ENCODE assay signal across 12 mouse cellular contexts in the genomic region with DNA sequence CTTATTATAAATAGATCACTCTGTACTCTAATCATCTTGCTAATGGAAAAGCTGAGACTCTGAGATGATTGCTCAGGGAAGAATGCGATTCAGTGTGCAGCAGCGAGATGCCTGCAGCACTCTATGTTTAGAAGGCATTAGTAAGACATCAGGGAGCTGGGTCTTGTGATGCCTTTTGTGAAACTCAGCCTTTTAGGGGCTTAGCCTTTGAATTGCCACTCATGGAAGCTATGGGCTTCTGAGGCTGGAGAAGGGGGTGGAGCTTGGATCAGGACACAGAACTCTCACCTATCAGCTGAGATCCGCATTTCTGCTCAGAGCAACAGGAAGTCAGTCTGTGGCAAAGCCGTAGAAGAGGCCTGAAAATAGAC.
DNase-seq lines count a peak whose midpoint lies in the region; ATAC-seq and TF ChIP-seq lines count a peak whose summit lies in the region.
"Had no signal": no experiment of that assay in that cellular context is flagged by ENCODE, and none has a peak within 500 bp of the region (broad histone marks: within the 10 kb centered on the region; RNA-seq: fewer than 3 reads in every experiment).

No protein-coding gene starts in this region.

- 47% methylated on average over 4 of the region's 4 CpGs for WGBS in stomach, embryonic 16.5 days

- H3K4me3 ChIP-seq in left cerebral cortex, adult 2 months: no peak overlapping the region
- H3K4me3 ChIP-seq in stomach, embryonic 16.5 days (replicated peaks; ENCODE audit: low read length): no peak overlapping the region
- H3K4me3 ChIP-seq: layer of hippocampus, adult 2 months had no signal

- no peak for TF ChIP-seq CTCF in left cerebral cortex, adult 2 months (IDR thresholded peaks at IDR 0.05)

- H3K4me2 ChIP-seq in stomach, embryonic 16.5 days (ENCODE audit: low read depth, low read length): no peak overlapping the region
- H3K4me2 ChIP-seq: heart, embryonic 11.5 days had no signal

- H3K36me3 ChIP-seq in stomach, embryonic 16.5 days (ENCODE audit: control insufficient read depth, insufficient read depth, low read length): no peaks in the 10 kb centered on the region

- H3K9me3 ChIP-seq in stomach, embryonic 16.5 days (replicated peaks; ENCODE audit: control insufficient read depth, low read length): no peaks in the 10 kb centered on the region

- H3K27ac ChIP-seq in left cerebral cortex, adult 2 months: no peak overlapping the region
- H3K27ac ChIP-seq in stomach, embryonic 16.5 days (ENCODE audit: low read length): peak overlapping the region; percentile 2; the same call in 1 of the 2 replicates
- H3K27ac ChIP-seq: layer of hippocampus, adult 2 months had no signal

- no peak overlapping the region for H3K9ac ChIP-seq in stomach, embryonic 16.5 days (ENCODE audit: low read length)

- DNase-seq in frontal cortex, postnatal 36 days (ENCODE audit: low spot score in 2 of 2): no peak
- peak; percentile 6 to 12 for DNase-seq in left cerebral cortex, postnatal 14 days (ENCODE audit: low spot score in 2 of 2)
- no peak for DNase-seq in left cerebral cortex, adult 2 months (ENCODE audit: extremely low spot score in 1 of 2, low spot score in 2 of 2)
- no peak for DNase-seq in gastrocnemius, postnatal 36 days
- no peak for DNase-seq in spleen, postnatal 36 days (ENCODE audit: low spot score in 2 of 2)
- DNase-seq: liver; lung, postnatal 4 days had no signal

- H3K4me1 ChIP-seq in stomach, embryonic 16.5 days (ENCODE audit: control insufficient read depth, insufficient read depth, low read length): peaks cover 15% of the 10 kb centered on the region

- H3K27me3 ChIP-seq in stomach, embryonic 16.5 days (ENCODE audit: control insufficient read depth, insufficient read depth, low read length): no peaks in the 10 kb centered on the region

- ATAC-seq in frontal cortex, adult (ENCODE audit: low TSS enrichment): peak; percentile 39
- peak; percentile 88 to 89 for ATAC-seq in hematopoietic stem cell, adult 5-6 weeks (replicated peaks in 1 of 2; ENCODE audit: insufficient read depth in 1 of 2, low FRiP score in 2 of 2, low TSS enrichment in 1 of 2, low read depth in 1 of 2, poor library complexity in 2 of 2, severe bottlenecking in 2 of 2)
- ATAC-seq in stomach, embryonic 16.5 days (ENCODE audit: insufficient read depth, low FRiP score): no peak; the same call in 1 of the 2 replicates

- intact Hi-C loops in left cerebral cortex, postnatal 14 days (cut with DNase I): loop anchor here (5.0 kb wide), 3 partner anchors 108 to 283 kb away; no protein-coding TSS in a partner anchor
- intact Hi-C loops in left cerebral cortex, adult 2 months (cut with DNase I): loop anchor here (5.0 kb wide), 3 partner anchors 108 to 268 kb away; no protein-coding TSS in a partner anchor
- intact Hi-C loops in gastrocnemius, postnatal 36 days (cut with DNase I): loop anchor here (10.0 kb wide), 1 partner anchor 106 kb away; no protein-coding TSS in a partner anchor

Comparison
In these comparisons a context has a peak if more than half of its experiments do, and no peak if none do; other contexts are left out.
1. DNase-seq: peak in left cerebral cortex, postnatal 14 days (2 of 2); none in frontal cortex, postnatal 36 days (0 of 2), left cerebral cortex, adult 2 months (0 of 2), gastrocnemius, postnatal 36 days (0 of 2) and spleen, postnatal 36 days (0 of 2).